Mouse (Mus musculus) cerebellum, adult 2 months (tissue): ENCODE results near the gene Msi2.

ENCODE experiments used
- CTCF ChIP-seq: fragments of 200-500 bp; IDR thresholded peaks from 2 replicates; pipeline ENCODE4 v1.5.1; 2011; ENCODE audit warnings: low read depth, mild to moderate bottlenecking, control low read depth, low read length, moderate library complexity, borderline replicate concordance; ENCODE audit not compliant: insufficient read depth
- POLR2A ChIP-seq: fragments of 200-500 bp; IDR thresholded peaks from 2 replicates; pipeline ENCODE4 v1.6.1; 2011; ENCODE audit warnings: low read length, control low read depth, borderline replicate concordance; ENCODE audit not compliant: insufficient read depth

DNA sequence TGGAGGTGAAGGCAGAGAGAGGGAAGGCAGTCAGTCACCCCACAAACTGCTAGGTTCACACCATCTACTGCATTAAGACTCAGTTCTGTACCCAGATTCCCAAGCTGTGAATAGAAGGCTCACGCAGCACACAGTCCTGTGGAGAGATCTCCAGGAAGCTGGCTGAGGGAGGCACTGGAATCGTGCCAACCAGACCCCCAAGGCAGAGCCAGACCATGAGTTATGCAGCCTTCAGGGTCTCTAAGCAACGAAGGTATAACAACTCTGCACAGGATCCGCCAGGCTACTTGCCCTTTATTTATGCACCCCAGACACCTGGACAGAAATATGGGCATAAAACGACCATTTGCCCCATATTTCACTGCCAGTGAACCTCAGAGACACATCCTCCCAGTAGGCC lies 69.9 kb downstream of the Msi2 start:
- TF ChIP-seq POLR2A: no peak
- TF ChIP-seq CTCF: no peak
